Mouse (Mus musculus): ENCODE results near the gene Pde2a. TPM values are rescaled to one million over a fixed set of nuclear protein-coding genes. Genes with fewer than 3 reads are reported as not detected.

Gene Pde2a
- polyA plus RNA-seq (2015; fragmentation: Nextera tagmentation; extraction: Ambion mirVana): 31.4 and 32.2 TPM in 2 replicates

DNA sequence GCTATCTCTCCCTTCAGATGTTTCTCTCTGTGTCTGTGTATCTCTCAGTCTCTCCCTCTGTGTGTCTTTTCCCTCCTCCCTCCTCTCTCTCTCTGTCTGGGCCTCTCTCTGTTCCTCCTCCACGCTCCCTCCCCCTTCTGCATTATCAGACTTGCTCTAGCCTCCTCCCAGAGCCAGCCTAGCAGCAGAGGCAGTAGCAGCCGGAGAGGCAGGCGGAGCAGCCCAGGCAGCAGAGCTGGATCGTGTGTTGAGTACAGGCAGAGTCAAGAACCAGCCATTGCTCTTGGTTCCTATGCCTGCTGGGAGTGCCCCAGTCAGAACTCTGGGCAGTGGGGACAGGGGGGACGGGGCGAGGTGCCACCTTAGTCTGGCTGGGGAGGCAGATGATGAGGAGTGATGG is at the start of gene Pde2a:
Pde2a (plus strand) TSS at position 163 of the 400 bp plus-strand sequence.
- H3K4me1 ChIP-seq: peaks cover 44% of the 10 kb centered on the region
- ATAC-seq (replicated peaks): peak; percentile 79
- H3K4me3 ChIP-seq: peak within 1 kb of the TSS; percentile 36

DNA sequence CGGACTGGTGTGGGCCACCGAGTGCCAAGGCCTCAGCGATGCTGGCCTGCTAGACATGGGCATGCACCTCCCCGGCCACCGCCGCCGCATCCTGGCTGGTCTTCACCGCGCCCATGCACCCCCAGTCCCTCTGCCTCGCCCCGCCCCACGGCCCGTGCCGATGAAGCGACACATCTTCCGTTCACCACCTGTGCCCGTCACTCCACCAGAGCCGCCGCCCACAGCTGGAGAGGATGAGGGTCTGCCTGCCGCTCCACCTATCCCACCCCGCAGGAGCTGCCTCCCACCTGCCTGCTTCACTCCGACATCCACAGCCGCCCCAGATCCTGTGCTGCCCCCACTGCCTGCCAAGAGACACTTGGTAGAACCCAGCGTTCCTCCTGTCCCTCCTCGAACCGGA is 48.4 kb upstream of the Pde2a start:
- Histone ChIP-seq H3K9me3 (no peaks in the 10 kb centered on the region), H3K4me1 (peaks cover 5% of the 10 kb centered on the region), H3K27ac (no peak overlapping the region), H3K36me3 (replicated peaks) (no peaks in the 10 kb centered on the region), H3K27me3 (replicated peaks) (no peaks in the 10 kb centered on the region), H3K4me2 (no peak overlapping the region), H3K4me3 (no peak overlapping the region), H3K9ac (no peak overlapping the region)
- peak; percentile 40; the same call in 1 of the 2 replicates for ATAC-seq (replicated peaks)
- 84% methylated on average over 26 of the region's 26 CpGs for WGBS

More for the DNA sequence above, at the start of gene Pde2a:
- H3K27ac ChIP-seq: peak within 1 kb of the TSS; percentile 62
- WGBS: 7% methylated on average over 6 of the region's 6 CpGs
- peak within 1 kb of the TSS; percentile 26 for H3K9ac ChIP-seq
- peaks cover 7% of the 10 kb centered on the region; the same call in 1 of the 2 replicates for H3K27me3 ChIP-seq (replicated peaks)
- H3K36me3 ChIP-seq (replicated peaks): no peaks in the 10 kb centered on the region
- no peaks in the 10 kb centered on the region for H3K9me3 ChIP-seq
- H3K4me2 ChIP-seq: peak within 1 kb of the TSS; percentile 53

DNA sequence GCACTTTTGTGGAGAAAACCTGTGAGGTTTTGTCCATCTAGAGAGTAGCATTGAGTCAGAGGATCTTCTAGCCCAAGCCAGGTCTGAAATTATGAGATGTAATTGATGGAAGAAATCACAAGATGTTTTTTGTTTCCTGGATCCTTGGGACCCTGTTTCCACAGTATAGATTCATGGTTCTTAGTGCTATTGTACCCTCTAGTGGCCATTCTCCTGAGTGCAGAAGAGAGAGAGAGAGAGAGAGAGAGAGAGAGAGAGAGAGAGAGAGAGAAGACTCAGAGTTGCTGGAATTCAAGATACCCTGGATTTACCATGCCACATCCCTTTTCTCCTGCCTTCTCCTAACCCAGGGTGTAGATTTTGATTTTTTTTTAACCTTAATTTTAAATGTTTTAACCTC is 47.3 kb upstream of the Pde2a start:
- peak overlapping the region; percentile 26; the same call in 1 of the 2 replicates for H3K27ac ChIP-seq
- H3K9me3 ChIP-seq: no peaks in the 10 kb centered on the region
- H3K4me1 ChIP-seq: peaks cover 8% of the 10 kb centered on the region
- H3K4me3 ChIP-seq: no peak overlapping the region
- H3K36me3 ChIP-seq (replicated peaks): no peaks in the 10 kb centered on the region
- no peak overlapping the region for H3K9ac ChIP-seq
- peak; percentile 78; the same call in 1 of the 2 replicates for ATAC-seq (replicated peaks)
- H3K4me2 ChIP-seq: no peak overlapping the region
- H3K27me3 ChIP-seq (replicated peaks): no peaks in the 10 kb centered on the region

DNA sequence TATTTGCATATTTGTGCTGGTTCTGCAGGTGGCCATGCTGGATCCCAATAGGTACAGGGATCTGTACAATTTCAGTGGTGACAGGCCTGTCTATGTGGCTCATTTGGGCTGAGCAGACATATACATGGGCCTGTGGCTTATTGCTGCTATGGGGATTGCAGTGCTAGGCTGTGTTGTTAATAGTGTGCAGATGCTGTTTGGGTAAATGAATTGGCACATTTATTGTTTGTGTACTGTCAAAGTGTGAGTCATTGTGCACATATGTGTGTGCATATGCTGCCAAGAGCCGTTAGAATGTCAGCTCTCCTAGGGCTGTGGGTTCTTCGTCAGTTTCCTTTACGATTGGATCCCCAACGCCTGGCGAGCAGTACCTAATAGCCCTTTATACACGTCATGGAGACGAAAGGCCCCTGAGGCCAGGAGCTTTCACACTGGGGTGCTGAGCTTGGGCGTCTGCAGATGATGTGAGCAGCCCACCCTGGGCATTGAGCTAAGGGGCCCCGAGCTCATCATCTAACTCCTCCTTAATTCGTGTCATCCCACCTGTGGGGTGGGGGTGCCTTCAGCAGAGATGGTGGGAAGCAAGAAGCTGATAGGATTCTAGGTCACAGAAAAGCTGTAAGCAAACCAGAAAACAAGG is 44.7 kb upstream of the Pde2a start:
- Histone ChIP-seq H3K36me3 (replicated peaks) (no peaks in the 10 kb centered on the region), H3K4me2 (no peak overlapping the region), H3K4me3 (no peak overlapping the region), H3K27me3 (replicated peaks) (no peaks in the 10 kb centered on the region), H3K9me3 (no peaks in the 10 kb centered on the region), H3K27ac (no peak overlapping the region), H3K9ac (no peak overlapping the region), H3K4me1 (peaks cover 8% of the 10 kb centered on the region)
- 72% methylated on average over 10 of the region's 10 CpGs for WGBS
- no peak for ATAC-seq (replicated peaks)

DNA sequence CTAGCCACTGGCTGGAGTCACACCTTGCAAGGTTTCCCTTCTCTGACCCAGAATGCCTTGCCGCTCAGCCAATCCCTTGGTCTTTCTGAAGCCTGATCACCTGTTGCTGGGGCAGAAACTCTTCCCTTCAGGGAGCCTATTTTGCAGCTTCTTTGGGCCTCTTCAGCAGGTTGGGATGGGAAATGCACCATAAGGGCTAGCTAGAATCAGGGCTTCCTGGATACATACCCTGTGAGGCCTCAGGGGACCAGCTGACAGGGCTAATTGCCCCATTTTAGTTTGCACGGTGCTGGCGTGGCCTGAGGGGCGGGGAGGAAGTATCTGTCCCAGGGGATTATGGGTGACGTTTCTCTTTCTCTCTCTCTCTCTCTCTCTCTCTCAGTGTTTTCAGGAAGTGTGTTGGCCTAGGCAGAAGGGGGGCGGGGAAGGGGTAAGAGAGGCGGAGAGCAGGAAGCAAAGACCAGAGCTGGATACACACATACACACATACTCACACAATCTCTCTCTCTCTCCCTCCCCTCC is 43.7 kb upstream of the Pde2a start:
- no peaks in the 10 kb centered on the region for H3K27me3 ChIP-seq (replicated peaks)
- no peak overlapping the region for H3K27ac ChIP-seq
- WGBS: 33% methylated on average over 7 of the region's 7 CpGs
- no peak for ATAC-seq (replicated peaks)
- no peak overlapping the region for H3K4me3 ChIP-seq
- no peak overlapping the region for H3K9ac ChIP-seq
- H3K4me2 ChIP-seq: no peak overlapping the region
- peaks cover 8% of the 10 kb centered on the region for H3K4me1 ChIP-seq
- no peaks in the 10 kb centered on the region for H3K36me3 ChIP-seq (replicated peaks)
- H3K9me3 ChIP-seq: no peaks in the 10 kb centered on the region

DNA sequence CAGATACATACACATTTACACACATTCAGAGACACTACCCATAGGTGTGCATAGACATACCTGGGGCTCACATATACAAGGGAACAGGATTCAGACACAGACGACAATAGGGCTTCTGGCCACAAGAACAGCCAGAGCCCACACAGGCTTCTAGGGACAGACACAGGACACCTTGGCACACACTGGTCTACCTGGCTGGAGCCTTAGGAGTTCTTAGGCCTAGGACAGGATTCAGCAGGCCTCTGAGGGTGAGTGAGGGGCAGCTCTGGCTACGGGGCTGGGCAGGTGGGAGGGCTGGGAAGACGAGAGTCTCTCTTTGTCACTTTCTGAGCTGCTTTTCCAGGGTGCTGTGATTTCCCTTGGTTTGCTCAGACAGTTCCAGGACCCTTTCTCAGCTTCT is 43.2 kb upstream of the Pde2a start:
- ATAC-seq (replicated peaks): no peak
- no peaks in the 10 kb centered on the region for H3K36me3 ChIP-seq (replicated peaks)
- 0 out of 2 replicates have a peak overlapping the region, but pooled peaks have one; percentile 6 for H3K27ac ChIP-seq
- H3K9ac ChIP-seq: no peak overlapping the region
- no peak overlapping the region for H3K4me2 ChIP-seq
- H3K4me3 ChIP-seq: no peak overlapping the region
- H3K9me3 ChIP-seq: no peaks in the 10 kb centered on the region
- peaks cover 8% of the 10 kb centered on the region for H3K4me1 ChIP-seq
- no peaks in the 10 kb centered on the region for H3K27me3 ChIP-seq (replicated peaks)
- WGBS: 54% methylated on average over 3 of the region's 3 CpGs

DNA sequence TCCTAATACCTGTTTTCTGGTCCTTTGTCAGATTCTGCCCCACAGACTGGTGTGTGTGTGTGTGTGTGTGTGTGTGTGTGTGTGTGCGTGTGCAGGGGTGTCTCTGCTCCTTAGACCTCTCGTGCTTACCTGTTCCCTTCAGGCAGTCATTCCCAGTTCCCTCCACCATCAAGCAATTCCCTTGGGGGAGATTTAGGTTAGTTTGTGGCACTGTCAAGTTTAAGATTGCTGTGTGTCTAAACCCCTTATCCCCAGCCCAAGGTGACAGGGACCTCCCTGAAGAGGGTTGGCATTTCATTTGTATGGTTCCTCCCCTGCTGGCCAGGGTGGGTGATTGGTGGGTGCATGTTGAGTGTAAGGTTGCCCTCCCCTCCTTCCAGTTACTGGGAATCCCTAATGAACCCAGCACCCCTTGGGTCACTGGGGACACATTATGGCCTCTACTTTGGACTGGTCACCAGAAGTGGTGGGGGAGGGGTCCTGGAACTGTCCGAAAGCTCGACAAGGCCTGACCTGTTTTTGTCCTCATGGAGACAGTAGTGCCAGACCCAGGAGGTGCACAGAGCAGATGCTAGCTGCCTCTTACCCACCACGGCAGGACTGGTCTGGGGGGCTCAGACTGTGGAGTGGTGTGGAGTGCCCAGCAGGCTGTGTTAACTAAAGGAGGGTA is 42.6 kb upstream of the Pde2a start:
- Histone ChIP-seq H3K36me3 (replicated peaks) (no peaks in the 10 kb centered on the region), H3K9ac (no peak overlapping the region), H3K4me2 (no peak overlapping the region)

DNA sequence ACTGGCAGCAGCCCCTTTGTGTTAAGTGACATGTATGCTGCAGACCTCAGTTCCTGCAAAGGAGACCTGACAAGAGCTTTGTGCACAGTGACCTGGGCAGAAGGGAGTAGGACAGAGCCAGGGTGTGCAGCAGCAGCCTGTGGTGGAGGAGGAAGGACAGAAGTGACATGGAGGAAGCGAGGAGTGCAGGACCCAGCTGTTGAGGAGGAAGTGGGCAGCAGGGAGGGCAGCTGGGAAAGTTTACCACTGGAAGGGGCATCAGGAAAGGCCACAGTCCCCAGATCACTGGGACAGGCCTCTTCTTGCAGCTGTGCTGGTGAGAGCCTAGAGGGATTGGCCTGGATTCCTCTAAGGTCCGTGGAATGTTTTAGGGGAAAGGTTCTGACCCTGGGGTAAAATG is 41.8 kb upstream of the Pde2a start:
- peaks cover 4% of the 10 kb centered on the region; the same call in 1 of the 2 replicates for H3K4me1 ChIP-seq
- H3K4me3 ChIP-seq: no peak overlapping the region
- H3K9me3 ChIP-seq: no peaks in the 10 kb centered on the region
- H3K36me3 ChIP-seq (replicated peaks): no peaks in the 10 kb centered on the region
- H3K4me2 ChIP-seq: no peak overlapping the region
- WGBS: 76% methylated on average over 2 of the region's 2 CpGs
- ATAC-seq (replicated peaks): no peak
- no peak overlapping the region for H3K9ac ChIP-seq
- H3K27ac ChIP-seq: no peak overlapping the region
- H3K27me3 ChIP-seq (replicated peaks): no peaks in the 10 kb centered on the region

More for the DNA sequence above, 42.6 kb upstream of the Pde2a start:
- Histone ChIP-seq H3K27ac (0 out of 2 replicates have a peak overlapping the region, but pooled peaks have one; percentile 6), H3K9me3 (no peaks in the 10 kb centered on the region), H3K4me1 (peaks cover 5% of the 10 kb centered on the region), H3K27me3 (replicated peaks) (no peaks in the 10 kb centered on the region), H3K4me3 (no peak overlapping the region)
- ATAC-seq (replicated peaks): no peak
- 59% methylated on average over 5 of the region's 5 CpGs for WGBS

DNA sequence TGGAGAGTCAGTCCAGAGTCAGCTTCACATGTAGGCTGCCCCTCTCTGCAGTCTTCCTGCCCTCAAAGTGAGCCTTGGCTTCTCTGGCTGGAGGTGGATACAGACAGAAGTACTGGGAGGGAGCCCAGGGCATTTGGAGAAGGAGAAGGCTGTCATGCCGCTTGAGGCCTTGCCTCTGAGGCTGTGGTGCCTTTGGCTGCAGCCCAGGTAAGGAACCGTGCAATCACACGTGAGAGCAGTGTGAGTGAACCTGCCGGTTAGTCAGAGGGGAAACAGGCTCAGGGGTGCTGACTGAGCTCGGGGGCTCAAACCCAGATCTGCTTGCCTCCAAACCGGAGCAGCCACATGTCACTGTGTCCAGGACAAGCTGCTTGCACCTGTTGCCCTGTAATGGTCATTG is 40.0 kb upstream of the Pde2a start:
- no peak for ATAC-seq (replicated peaks)
- Histone ChIP-seq H3K4me1 (peaks cover 4% of the 10 kb centered on the region; the same call in 1 of the 2 replicates), H3K27me3 (replicated peaks) (no peaks in the 10 kb centered on the region), H3K9me3 (no peaks in the 10 kb centered on the region), H3K4me3 (no peak overlapping the region), H3K27ac (no peak overlapping the region), H3K9ac (no peak overlapping the region), H3K36me3 (replicated peaks) (no peaks in the 10 kb centered on the region), H3K4me2 (no peak overlapping the region)
- 82% methylated on average over 6 of the region's 6 CpGs for WGBS

DNA sequence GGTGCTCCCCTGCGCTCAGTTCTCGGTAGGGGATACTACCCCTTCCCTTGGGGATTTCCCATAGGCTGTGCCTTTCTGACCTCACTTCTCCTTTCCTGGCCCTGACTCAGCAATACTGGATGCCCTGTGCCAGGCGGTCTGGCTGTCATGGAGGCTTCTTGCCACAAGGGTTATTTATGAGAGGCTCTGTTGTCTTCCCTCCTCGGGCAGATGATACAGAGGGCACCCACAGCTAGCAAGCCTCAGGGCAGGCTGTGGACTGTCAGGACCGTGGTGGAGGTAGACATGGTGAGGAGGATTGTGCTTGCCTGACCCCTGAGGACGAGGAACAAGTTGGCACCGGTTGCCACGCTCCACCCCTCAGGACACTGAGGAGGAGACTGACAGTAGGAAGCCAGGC is 39.1 kb upstream of the Pde2a start:
- 80% methylated on average over 8 of the region's 8 CpGs for WGBS
- H3K4me1 ChIP-seq: peaks cover 4% of the 10 kb centered on the region; the same call in 1 of the 2 replicates
- H3K4me2 ChIP-seq: no peak overlapping the region
- no peak for ATAC-seq (replicated peaks)
- H3K9me3 ChIP-seq: no peaks in the 10 kb centered on the region
- H3K27me3 ChIP-seq (replicated peaks): no peaks in the 10 kb centered on the region
- H3K4me3 ChIP-seq: no peak overlapping the region
- H3K9ac ChIP-seq: no peak overlapping the region
- H3K36me3 ChIP-seq (replicated peaks): no peaks in the 10 kb centered on the region
- H3K27ac ChIP-seq: no peak overlapping the region

DNA sequence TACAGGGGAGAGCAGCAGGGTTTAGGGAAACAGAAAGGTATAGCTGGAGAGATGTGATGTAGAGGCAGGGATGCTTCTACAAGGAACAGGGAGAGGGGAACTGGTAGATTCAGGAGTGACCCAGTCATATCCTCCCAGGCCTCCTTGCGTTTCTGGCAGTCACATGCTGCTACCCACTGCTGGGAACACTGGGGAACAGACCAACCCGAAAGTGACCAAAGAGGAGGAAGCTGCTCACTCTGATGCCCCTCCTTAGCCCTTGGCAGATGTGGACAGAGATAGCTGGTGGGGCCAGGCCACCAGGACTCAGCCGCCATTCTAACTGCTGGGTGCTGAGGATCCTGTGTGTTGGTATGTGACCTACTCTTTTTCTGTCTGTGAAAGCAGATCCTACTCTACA is 37.7 kb upstream of the Pde2a start:
- no peak overlapping the region for H3K4me2 ChIP-seq
- no peak for ATAC-seq (replicated peaks)
- H3K4me3 ChIP-seq: no peak overlapping the region
- H3K9ac ChIP-seq: no peak overlapping the region
- H3K27ac ChIP-seq: no peak overlapping the region
- H3K36me3 ChIP-seq (replicated peaks): no peaks in the 10 kb centered on the region
- H3K9me3 ChIP-seq: no peaks in the 10 kb centered on the region
- no peaks in the 10 kb centered on the region for H3K27me3 ChIP-seq (replicated peaks)
- 72% methylated on average over 3 of the region's 3 CpGs for WGBS
- H3K4me1 ChIP-seq: no peaks in the 10 kb centered on the region

DNA sequence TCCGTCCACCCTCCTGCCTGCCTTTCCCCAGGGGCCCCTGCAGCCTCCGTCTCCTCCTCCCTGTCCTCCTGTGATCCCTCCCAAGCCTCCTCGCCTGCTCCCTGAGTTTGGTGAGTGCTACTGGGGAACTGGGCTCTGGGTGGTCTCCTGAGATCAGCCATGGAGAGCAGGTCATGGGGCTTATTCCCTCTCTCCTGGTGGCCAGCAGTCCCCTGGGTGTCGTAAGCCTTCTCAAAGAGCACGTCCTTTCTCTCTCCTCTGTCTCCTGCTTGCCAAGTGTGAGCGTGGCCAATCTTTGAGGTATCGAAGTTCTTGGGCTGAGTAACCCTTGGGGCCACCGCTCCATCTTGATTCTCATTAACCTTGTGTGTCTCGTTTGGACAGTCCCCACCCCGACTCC is 36.6 kb upstream of the Pde2a start:
- Histone ChIP-seq H3K4me2 (no peak overlapping the region), H3K9ac (no peak overlapping the region), H3K36me3 (replicated peaks) (no peaks in the 10 kb centered on the region), H3K9me3 (no peaks in the 10 kb centered on the region), H3K4me1 (no peaks in the 10 kb centered on the region), H3K27me3 (replicated peaks) (no peaks in the 10 kb centered on the region), H3K4me3 (no peak overlapping the region), H3K27ac (no peak overlapping the region)
- no peak for ATAC-seq (replicated peaks)
- WGBS: 62% methylated on average over 10 of the region's 10 CpGs
